Mouse (Mus musculus): ENCODE measurements around the gene Zdbf2. TPM values are rescaled to one million over a fixed set of nuclear protein-coding genes. Genes with fewer than 3 reads are reported as not detected.
"Not testable (repeated sequence)": the region's sequence is repeated elsewhere in the genome, so short reads cannot be mapped to it uniquely, and the experiment has no call there.

Zdbf2 gene
- polyA plus RNA-seq, 1 experiment from 2014 or later, result 47.9 TPM

DNA sequence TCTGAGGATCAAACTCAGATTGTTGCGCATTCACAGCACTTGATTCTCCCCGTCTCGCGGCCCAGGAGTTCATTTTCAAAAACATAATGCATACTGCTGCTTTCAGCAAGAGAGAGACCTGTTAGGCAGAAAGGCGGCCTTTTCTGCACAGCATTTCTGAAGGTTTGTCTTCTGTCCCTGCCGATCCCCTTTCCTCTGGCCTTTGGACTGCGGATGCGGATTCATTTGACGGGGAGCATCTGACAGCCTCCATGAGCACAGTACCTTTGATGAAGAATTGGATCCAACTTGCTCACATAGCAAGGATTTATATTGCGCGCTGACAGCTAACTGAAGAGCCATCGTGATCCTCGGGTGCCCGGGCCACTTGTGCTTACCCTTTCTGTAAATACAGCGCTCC, 6.3 kb upstream of the Zdbf2 start:
- Histone ChIP-seq H3K27me3 (peaks cover 85% of the 10 kb centered on the region), H3K4me1 (replicated peaks) (0 out of 2 replicates have a peak, but pooled peaks cover 4% of the 10 kb centered on the region), H3K27ac (no peak overlapping the region), H3K9me3 (no peaks in the 10 kb centered on the region), H3K36me3 (no peaks in the 10 kb centered on the region), H3K4me2 (replicated peaks) (no peak overlapping the region), H3K4me3 (replicated peaks) (no peak overlapping the region), H3K9ac (replicated peaks) (no peak overlapping the region)
- no peak for ATAC-seq
- WGBS, result 37% methylated on average over 15 of the region's 15 CpGs

DNA sequence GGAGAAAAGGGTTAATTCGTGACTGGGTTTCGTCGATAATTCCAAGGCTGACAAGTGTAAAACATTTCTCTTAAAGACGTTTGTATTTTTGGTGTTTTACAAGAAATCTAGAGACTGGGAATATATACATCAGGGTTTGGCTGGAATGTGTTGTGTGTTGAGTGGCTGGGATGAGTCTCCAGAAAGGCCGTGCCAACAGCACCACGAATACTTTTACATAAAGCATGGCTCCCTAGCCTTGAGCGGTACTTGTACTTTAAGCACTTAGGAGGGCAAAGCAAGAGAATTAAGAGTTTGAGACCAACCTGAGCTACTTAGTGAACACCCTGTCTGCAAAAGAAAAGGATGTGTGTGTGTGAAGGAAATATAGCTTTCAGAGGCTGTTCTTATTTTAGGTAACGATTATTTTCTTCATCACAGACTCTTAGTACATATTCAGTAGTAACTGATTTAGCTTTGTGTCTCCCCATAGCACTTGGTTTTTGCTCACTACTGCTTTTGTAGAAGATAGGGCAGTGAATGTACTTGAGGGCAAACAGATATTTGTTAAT, 865 bp upstream of the Zdbf2 start:
- 22% methylated on average over 8 of the region's 8 CpGs for WGBS
- H3K4me3 ChIP-seq (replicated peaks), result peak overlapping the region; percentile 60
- no peaks in the 10 kb centered on the region for H3K36me3 ChIP-seq
- H3K27ac ChIP-seq, result 0 out of 2 replicates have a peak overlapping the region, but pooled peaks have one; percentile 83
- no peaks in the 10 kb centered on the region for H3K4me1 ChIP-seq (replicated peaks)
- peak overlapping the region; percentile 59 for H3K4me2 ChIP-seq (replicated peaks)
- ATAC-seq, result no peak
- peaks cover 75% of the 10 kb centered on the region for H3K27me3 ChIP-seq
- H3K9me3 ChIP-seq, result no peaks in the 10 kb centered on the region
- H3K9ac ChIP-seq (replicated peaks), result no peak overlapping the region

GRCm38 (mm10) chr1:63273339-63273951, 380 bp downstream of the Zdbf2 start:
- 0% methylated on average over 82 of the region's 89 CpGs for WGBS
- peak; percentile 62 for ATAC-seq
- peaks cover 74% of the 10 kb centered on the region for H3K27me3 ChIP-seq
- H3K9me3 ChIP-seq, result no peaks in the 10 kb centered on the region
- no peaks in the 10 kb centered on the region for H3K4me1 ChIP-seq (replicated peaks)
- peak overlapping the region; percentile 83 for H3K27ac ChIP-seq
- peak overlapping the region; percentile 59 for H3K4me2 ChIP-seq (replicated peaks)
- H3K9ac ChIP-seq (replicated peaks), result peak overlapping the region; percentile 79
- peak overlapping the region; percentile 60 for H3K4me3 ChIP-seq (replicated peaks)
- H3K36me3 ChIP-seq, result no peaks in the 10 kb centered on the region

GRCm38 (mm10) chr1:63274046-63274730, 1.1 kb downstream of the Zdbf2 start:
- Histone ChIP-seq H3K4me3 (replicated peaks) (peak overlapping the region; percentile 60), H3K36me3 (no peaks in the 10 kb centered on the region), H3K9ac (replicated peaks) (peak overlapping the region; percentile 79), H3K4me1 (replicated peaks) (no peaks in the 10 kb centered on the region), H3K4me2 (replicated peaks) (peak overlapping the region; percentile 59), H3K27ac (peak overlapping the region; percentile 83; the same call in 1 of the 2 replicates), H3K27me3 (peaks cover 70% of the 10 kb centered on the region), H3K9me3 (no peaks in the 10 kb centered on the region)
- 8% methylated on average over 19 of the region's 19 CpGs for WGBS
- ATAC-seq, result peak; percentile 18; the same call in 1 of the 2 replicates

DNA sequence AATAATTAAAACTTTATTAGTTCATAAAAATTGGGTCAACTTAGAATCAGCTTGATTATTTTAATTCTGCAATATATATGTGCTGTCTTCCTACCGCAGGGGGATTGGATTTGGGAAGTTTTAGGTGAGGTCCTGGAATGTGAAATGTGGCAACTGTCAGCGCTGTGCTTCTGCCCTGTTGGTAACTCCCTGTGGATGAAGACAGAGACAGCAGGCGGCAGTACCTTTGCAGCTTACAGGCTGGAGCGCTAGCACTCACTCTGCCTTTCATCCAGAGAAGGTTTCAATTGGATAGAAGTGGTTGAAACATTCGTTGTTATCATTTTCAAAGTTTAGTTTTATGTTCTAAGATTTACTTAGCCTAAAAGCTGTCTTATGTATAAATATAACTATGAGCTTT, 5.0 kb downstream of the Zdbf2 start:
- Histone ChIP-seq H3K4me3 (replicated peaks) (no peak overlapping the region), H3K4me1 (replicated peaks) (no peaks in the 10 kb centered on the region), H3K9ac (replicated peaks) (no peak overlapping the region), H3K27ac (no peak overlapping the region), H3K4me2 (replicated peaks) (no peak overlapping the region), H3K27me3 (peaks cover 46% of the 10 kb centered on the region), H3K36me3 (no peaks in the 10 kb centered on the region), H3K9me3 (no peaks in the 10 kb centered on the region)
- no peak for ATAC-seq
- WGBS, result 28% methylated on average over 5 of the region's 5 CpGs

DNA sequence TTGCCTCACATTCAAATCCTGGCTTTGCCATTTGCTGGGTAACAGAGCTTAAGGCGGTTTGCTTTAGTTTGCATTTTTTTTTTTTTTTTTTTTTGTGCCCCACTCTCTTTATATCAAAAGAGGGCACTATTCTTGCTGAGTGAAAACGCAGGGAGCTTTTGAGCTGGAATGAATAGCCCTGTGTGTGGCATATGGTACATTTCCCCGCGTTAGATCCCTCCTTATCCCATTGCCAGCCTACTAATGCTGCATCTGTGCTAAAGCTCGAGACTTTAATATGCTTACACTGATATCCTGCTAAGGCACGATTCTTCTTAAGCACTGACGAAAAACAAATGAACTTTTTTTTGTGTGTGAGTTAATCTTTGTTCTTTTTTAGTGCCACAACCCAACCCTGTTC, 20.9 kb downstream of the Zdbf2 start:
- H3K36me3 ChIP-seq, result 0 out of 2 replicates have a peak, but pooled peaks cover 3% of the 10 kb centered on the region
- 0 out of 2 replicates have a peak, but pooled peaks have one; percentile 45 for ATAC-seq
- WGBS, result 6% methylated on average over 7 of the region's 7 CpGs

GRCm38 (mm10) chr1:63309661-63310060, 36.6 kb downstream of the Zdbf2 start:
- no peak overlapping the region for H3K27ac ChIP-seq
- H3K9me3 ChIP-seq, result no peaks in the 10 kb centered on the region
- ATAC-seq, result no peak
- peak overlapping the region; percentile 55 for H3K4me2 ChIP-seq (replicated peaks)
- H3K27me3 ChIP-seq, result peaks cover 16% of the 10 kb centered on the region
- peak overlapping the region; percentile 29 for H3K4me3 ChIP-seq (replicated peaks)
- WGBS, result 37% methylated on average over 18 of the region's 18 CpGs
- peaks cover 28% of the 10 kb centered on the region for H3K36me3 ChIP-seq
- H3K9ac ChIP-seq (replicated peaks), result no peak overlapping the region
- 0 out of 2 replicates have a peak, but pooled peaks cover 3% of the 10 kb centered on the region for H3K4me1 ChIP-seq (replicated peaks)

More for the DNA sequence above, 20.9 kb downstream of the Zdbf2 start:
- Histone ChIP-seq H3K9ac (replicated peaks) (no peak overlapping the region), H3K4me3 (replicated peaks) (no peak overlapping the region), H3K9me3 (no peaks in the 10 kb centered on the region), H3K27me3 (no peaks in the 10 kb centered on the region), H3K27ac (no peak overlapping the region), H3K4me2 (replicated peaks) (no peak overlapping the region), H3K4me1 (replicated peaks) (0 out of 2 replicates have a peak, but pooled peaks cover 5% of the 10 kb centered on the region)

GRCm38 (mm10) chr1:63323565-63324132, 50.6 kb downstream of the Zdbf2 start:
- 65% methylated on average over 12 of the region's 12 CpGs for WGBS
- not testable (repeated sequence) for H3K4me1 ChIP-seq (replicated peaks); H3K4me2 ChIP-seq (replicated peaks); ATAC-seq; H3K36me3 ChIP-seq; H3K4me3 ChIP-seq (replicated peaks); H3K27ac ChIP-seq; H3K9me3 ChIP-seq; H3K9ac ChIP-seq (replicated peaks); H3K27me3 ChIP-seq

Small RNA genes within 50 kb of the gene (microRNA-seq; reads per million reads assigned to microRNA genes)
- gene Gm24513, result 0.82 reads per million

Other genes starting within 250 kb of the Zdbf2 start
- gene Ino80d, start 158.6 kb upstream of the Zdbf2 start, polyA plus RNA-seq (2015; fragmentation: Nextera tagmentation; extraction: Ambion mirVana), result 9.7 and 12.2 TPM in 2 replicates
- 462 and 473 TPM in 2 replicates for gene Eef1b2, start 96.4 kb upstream of the Zdbf2 start, polyA plus RNA-seq (2015; fragmentation: Nextera tagmentation; extraction: Ambion mirVana)
- 134 and 143 TPM in 2 replicates for gene Ndufs1, start 96.4 kb upstream of the Zdbf2 start, polyA plus RNA-seq (2015; fragmentation: Nextera tagmentation; extraction: Ambion mirVana)
- 0.43 and 0.70 TPM in 2 replicates for gene Gpr1, start 58.7 kb upstream of the Zdbf2 start, polyA plus RNA-seq (2015; fragmentation: Nextera tagmentation; extraction: Ambion mirVana)
- gene Adam23, start 172.6 kb downstream of the Zdbf2 start, polyA plus RNA-seq (2015; fragmentation: Nextera tagmentation; extraction: Ambion mirVana), result 11.4 and 12.8 TPM in 2 replicates

All from midbrain, embryonic 13.5 days (tissue).